Mouse (Mus musculus) frontal cortex, postnatal 25 days (tissue): Measurements from ENCODE around the gene Cd9.

Experiments used
- DNase-seq, 2 experiments: peaks; one replicate each; pipeline ENCODE4 v3.0.0; 2022; ENCODE audit warnings: low spot score in 2 of 2

Gene Cd9

GRCm38 (mm10) chr6:125476090-125476489 lies 18.5 kb downstream of the Cd9 start:
- no peak for DNase-seq

DNA sequence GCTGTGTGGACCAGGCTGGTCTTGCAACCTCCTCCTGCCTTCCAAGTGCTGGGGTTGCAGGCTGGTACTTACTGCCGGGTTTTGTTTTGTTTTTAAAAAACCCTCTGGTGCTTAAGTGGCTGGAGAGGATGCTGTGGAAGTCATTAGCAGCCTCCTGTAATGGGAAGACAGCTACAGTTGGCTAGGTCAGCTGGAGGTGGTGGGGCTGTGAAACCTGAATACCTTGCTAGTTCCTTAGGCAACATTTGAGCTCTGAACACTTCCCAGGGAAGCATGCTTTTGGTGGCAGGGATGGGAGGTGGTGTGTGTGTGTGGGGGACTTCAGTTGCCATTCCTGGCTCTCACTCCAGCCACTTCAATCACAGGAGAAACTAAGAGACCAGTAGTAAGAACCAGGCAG lies 19.4 kb downstream of the Cd9 start:
- no peak for DNase-seq

DNA sequence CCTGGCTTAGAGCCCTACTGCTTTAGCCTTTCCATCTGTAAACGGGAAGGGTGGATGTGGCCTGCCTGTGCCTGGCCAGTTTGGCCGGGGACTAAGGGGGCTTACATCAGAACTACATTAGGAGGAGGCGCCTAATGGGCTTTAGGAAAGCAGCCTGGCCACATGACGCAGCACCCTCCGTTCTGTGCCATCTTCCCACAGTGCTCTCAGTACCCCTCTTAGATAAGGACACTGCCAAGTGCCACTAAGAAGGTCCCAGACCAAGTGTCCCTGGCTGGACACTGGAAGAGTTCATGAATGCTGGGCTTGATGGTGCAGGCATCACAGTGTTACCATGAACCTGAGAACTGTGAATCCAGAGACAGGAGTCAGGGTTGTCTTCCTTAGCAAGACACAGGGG lies 20.7 kb downstream of the Cd9 start:
- DNase-seq = no peak

DNA sequence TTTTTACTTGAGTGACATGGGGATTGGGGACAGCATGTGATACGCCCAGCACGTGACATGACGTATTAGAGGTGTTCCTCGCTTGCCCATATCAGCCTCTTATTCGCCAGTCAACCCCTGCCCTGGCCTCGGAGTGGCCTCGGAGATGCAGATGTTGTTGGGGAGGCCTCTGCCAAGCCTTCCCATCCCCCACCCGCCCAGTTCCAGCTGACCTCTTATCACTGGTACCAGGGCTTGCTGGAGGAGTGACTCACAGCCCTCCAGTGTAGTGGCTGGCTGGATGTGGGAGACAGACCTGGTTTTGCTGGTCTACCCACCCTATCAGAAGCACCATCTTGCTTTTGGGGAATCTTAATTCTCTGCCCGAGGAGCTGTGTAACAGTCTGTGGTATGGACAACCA lies 21.3 kb downstream of the Cd9 start:
- DNase-seq = no peak

DNA sequence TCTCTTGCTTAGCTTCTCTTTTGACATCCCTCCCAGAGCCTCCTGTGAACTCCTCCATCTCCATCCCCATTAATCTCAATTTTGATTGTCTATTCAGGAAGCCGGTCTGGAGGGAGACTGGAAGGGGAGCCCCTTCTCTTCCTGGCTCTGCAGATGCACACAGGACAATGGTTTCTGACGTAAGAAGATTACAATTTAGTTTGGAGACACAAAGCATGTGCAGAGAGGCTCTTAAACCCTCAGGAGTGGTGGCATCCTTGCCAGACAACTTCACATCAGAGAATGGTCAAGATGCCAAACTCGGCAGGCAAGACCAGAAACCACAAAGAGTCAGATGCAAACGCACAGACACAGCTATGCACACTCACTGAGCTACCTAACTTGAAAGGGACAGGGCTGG lies 22.7 kb downstream of the Cd9 start:
- DNase-seq = no peak

DNA sequence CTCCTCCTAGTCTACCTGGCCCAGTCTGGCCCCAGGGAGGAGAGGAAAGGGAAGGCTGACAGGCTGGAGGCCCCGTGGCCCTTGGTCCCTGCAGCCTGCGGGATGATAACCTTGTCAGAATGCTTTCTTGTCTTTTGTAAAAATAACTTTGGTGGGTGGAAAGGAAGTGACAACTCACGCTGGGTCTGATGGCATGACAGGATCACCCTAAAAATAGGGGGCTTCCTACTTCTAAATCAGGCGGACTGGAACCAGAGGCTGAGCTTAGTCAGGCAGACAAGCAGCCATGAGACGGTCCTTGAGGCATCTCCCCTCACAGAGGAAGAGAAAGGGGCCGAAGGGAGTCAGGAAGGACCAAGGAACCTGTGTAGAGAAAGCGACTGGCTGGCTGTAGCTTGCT lies 23.3 kb downstream of the Cd9 start:
- DNase-seq = no peak

- DNase-seq = no peak
Observed at GRCm38 (mm10) chr6:125470616-125471015, 24.0 kb downstream of the Cd9 start.

DNA sequence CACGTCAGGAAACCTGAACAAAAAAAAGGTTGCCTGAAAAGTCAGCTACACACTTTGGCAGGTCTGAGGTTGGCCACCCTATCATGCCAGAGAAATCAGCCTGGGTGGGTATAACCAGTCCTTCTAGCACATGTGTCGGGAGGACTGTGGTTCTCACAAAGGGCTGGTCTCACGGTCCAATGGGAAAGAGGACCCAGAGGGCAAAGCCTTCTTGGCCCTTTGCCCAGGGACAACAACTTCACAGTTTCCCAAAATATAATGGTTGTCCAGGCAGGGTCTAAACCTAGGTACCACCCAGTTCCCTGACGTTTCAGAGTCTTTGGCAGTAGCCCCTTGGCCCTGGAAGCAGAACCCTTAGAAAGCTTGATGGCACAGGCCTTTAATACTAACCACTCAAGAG lies 25.4 kb downstream of the Cd9 start:
- DNase-seq = no peak

DNA sequence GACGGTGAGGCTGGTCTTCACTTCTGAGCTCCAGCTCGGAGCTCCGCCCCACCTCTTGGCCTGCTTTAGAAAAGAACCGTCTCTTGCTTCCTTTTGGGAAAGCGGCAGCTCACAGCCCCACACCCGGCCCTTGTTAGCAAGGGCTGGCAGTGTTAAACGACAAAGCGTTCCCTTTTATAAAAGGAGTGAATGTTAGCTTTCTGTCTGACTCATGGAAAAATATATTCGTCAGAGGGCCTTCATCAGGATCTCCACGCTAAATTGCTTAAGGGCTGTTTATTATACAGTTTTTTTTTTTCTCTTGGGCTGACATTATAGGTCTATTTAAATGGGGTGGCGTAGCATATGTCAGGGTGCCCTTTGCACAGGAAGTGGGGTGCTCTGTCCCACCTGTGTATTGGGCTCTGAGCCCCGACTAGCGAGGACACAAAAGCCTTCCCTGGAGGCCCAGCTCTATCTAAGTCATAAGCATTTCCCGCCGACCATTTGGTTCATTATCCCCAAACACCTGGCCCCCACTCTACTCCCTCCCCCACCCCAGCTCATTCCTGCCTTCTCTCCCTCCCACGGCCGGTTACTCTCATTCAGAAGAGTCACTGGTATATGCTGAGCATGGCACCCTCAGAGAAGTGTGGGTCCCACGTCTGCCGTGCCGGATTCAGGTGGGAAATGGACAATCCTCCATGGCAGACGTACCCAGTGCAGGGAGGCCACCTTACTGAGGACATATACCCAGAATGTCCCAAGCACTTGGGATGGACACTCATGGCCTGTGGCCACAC lies 26.2 kb downstream of the Cd9 start:
- no peak for DNase-seq

- DNase-seq = peak; percentile 13 to 15
Observed at GRCm38 (mm10) chr6:125467301-125467715, 27.3 kb downstream of the Cd9 start.

- no peak for DNase-seq
Observed at GRCm38 (mm10) chr6:125462312-125462711, 32.3 kb downstream of the Cd9 start.

DNA sequence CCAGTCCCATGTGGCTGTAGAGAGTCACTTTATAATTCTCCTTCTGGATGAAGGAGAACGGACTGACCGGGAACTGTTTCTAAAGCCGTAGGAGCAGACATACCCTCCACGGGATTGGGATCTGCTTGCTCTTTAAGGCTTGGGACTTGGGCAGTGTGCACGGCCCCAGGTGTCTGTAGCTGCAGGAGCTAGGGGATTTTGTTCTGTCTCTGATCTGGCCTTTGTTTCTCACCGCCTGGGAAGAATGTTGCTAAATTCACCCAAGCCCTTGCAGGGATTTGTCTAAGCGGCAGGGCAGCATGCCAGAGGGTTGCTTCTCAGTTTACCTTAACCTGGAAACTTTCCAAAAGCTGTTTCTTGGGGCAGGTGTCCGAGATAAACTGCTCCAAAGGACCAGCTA lies 32.8 kb downstream of the Cd9 start:
- DNase-seq = no peak

- no peak for DNase-seq
Observed at GRCm38 (mm10) chr6:125461325-125461724, 33.3 kb downstream of the Cd9 start.

- DNase-seq = no peak
Observed at GRCm38 (mm10) chr6:125460589-125460988, 34.0 kb downstream of the Cd9 start.

DNA sequence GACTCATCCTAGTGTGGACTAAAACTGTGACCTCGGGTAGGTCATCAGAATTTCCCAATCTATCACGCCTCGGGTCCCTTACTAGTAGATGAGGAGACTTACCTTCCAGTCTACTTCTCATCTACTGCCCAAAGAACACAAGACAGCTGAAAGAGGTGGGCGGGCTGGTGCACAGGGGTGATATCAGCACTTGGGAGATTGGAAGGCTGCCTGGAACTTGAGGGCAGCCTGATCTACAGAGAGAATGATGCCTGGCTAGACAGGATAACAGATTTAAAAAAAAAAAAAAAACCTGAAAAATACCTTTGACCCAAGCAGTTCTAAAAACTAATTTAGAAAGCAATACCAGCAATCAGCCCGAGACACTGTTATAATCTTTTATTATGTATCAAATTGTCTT lies 34.7 kb downstream of the Cd9 start:
- no peak for DNase-seq

GRCm38 (mm10) chr6:125455806-125456520 lies 38.6 kb downstream of the Cd9 start:
- DNase-seq = no peak

DNA sequence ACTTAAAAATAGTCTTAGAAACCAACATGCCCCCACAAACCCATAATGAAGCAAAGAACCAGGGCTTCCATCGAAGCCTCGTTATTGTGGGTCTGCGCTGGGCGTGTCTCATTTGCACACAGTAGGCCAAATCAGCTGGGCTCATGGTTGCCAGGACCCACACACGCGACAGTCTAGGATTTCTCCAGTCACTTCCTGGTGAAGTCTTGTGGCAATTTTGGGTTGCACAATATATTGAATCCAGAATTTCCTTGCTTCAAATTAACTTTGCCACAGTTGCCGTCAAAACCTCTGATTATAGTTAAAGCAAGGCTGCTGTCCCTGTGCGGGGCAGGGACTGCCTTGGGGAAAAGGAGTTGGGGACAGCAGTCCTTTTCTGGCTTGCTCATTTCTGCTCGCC lies 39.9 kb downstream of the Cd9 start:
- no peak for DNase-seq

GRCm38 (mm10) chr6:125454299-125454698 lies 40.3 kb downstream of the Cd9 start:
- DNase-seq = no peak

GRCm38 (mm10) chr6:125447660-125448059 lies 46.9 kb downstream of the Cd9 start:
- DNase-seq = no peak

- DNase-seq = no peak
Observed at GRCm38 (mm10) chr6:125447205-125447604, 47.4 kb downstream of the Cd9 start.

DNA sequence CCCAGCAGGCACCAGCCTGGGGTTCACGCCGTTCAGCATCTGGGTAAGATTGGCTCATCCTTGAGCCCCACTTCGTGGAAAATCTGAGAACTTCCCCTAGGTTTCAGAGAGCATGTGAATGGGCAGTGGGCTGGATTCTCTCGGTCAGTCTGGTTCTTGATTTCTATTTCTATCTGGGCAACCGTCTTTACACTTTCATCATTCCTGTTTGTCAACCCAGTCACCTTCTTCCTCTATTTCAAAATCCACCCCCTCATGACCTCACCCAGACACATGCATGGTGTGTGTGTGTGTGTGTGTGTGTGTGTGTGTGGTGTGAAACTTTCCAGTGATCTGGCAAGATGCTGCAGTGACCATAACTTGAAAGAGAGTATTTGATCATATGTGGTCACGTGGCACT lies 49.2 kb downstream of the Cd9 start:
- no peak for DNase-seq

DNA sequence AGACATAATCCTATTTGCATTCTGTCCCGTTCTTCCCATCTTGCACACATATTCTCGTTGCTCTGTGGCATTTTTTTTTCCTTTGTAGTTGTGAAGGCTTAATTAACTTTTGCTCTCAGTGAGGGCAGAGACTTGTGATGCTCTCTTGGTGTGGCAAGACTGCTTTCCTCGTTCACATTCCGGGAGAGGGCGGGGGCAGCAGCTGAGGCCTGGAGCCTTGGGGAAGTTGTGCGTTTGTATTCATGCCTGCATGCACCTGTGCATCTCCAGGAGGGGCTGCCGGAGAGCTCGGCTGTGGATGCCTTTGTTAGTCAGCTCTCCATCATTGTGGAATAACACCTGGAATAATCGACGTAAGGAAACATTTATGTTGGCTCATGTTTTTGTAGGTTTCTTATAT lies 52.0 kb downstream of the Cd9 start:
- no peak for DNase-seq

DNA sequence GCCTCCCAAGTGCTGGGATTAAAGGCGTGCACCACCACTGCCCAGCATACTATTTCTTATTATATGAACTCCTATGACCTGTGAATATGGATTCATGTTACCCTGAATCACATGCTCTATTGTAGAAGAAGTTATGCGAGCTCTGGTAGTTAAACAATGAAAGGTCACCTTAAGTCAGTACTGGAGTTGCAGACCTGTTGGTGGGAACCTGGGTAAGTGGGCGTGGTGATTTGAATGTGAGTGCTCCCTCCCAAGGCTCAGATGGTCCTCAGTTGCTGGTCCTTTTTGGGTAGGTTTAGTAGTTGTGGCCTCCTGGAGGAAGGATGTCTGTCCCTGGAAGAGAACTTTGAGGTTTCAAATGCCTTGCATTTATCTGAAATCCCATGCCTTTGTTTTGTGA lies 57.8 kb downstream of the Cd9 start:
- no peak for DNase-seq
